Mouse (Mus musculus) lung, postnatal 0 days (tissue): ENCODE measurements at regions not wholly inside any gene's neighbourhood (a gene's known extent, or its start where the extent isn't known, plus 50 kb on each side); places are given as distances from the start of the nearest gene placed in this dataset.

Experiments used
- ATAC-seq: fragments of 200-750 bp; cut with Nextera tagmentation; 2 replicates; pipeline ENCODE4 v1.8.0; 2017; ENCODE audit warnings: moderate library complexity
- DNase-seq: peaks from one replicate; pipeline ENCODE4 v3.0.0-alpha.2; 2016; ENCODE audit warnings: low spot score
- H3K27ac ChIP-seq: fragments of 300-500 bp; sonication (generic); 2 replicates; pipeline ENCODE4 v1.5.1; 2014; ENCODE audit warnings: antibody characterized with exemption, mild to moderate bottlenecking, low read length, mixed read lengths
- H3K27me3 ChIP-seq: fragments of 300-500 bp; sonication (generic); replicated peaks from 2 replicates; pipeline ENCODE4 v1.6.1; 2014; ENCODE audit warnings: low read length, mixed read lengths; ENCODE audit not compliant: insufficient read depth
- H3K36me3 ChIP-seq: fragments of 300-500 bp; sonication (generic); 2 replicates; pipeline ENCODE4 v1.6.1; 2014; ENCODE audit warnings: low read length, mixed read lengths; ENCODE audit not compliant: insufficient read depth
- H3K4me1 ChIP-seq: fragments of 300-500 bp; sonication (generic); 2 replicates; pipeline ENCODE4 v1.6.1; 2014; ENCODE audit warnings: antibody characterized with exemption, low read depth, low read length, mixed read lengths; ENCODE audit not compliant: insufficient read depth
- H3K4me2 ChIP-seq: fragments of 300-500 bp; sonication (generic); replicated peaks from 2 replicates; pipeline ENCODE4 v1.6.1; 2014; ENCODE audit warnings: low read depth, mild to moderate bottlenecking, low read length, moderate library complexity, mixed read lengths
- H3K4me3 ChIP-seq: fragments of 300-500 bp; sonication (generic); 2 replicates; pipeline ENCODE4 v1.5.1; 2014; ENCODE audit warnings: low read depth, low read length
- H3K9ac ChIP-seq: fragments of 300-500 bp; sonication (generic); replicated peaks from 2 replicates; pipeline ENCODE4 v1.6.1; 2014; ENCODE audit warnings: low read depth, mild to moderate bottlenecking
- H3K9me3 ChIP-seq: fragments of 300-500 bp; sonication (generic); 2 replicates; pipeline ENCODE4 v1.6.1; 2016; ENCODE audit warnings: low read length, mixed read lengths
- CTCF ChIP-seq: IDR thresholded peaks from 2 replicates; pipeline ENCODE4 v1.5.1; 2016; ENCODE audit warnings: antibody characterized with exemption, mild to moderate bottlenecking
- EP300 ChIP-seq: IDR thresholded peaks from 2 replicates; pipeline ENCODE4 v1.6.1; 2016; ENCODE audit warnings: antibody characterized with exemption, mild to moderate bottlenecking, control low read depth
- WGBS: fragments of 180-500 bp; shearing (Covaris S2); extraction: QIAGEN DNeasy Blood & Tissue Kit; methylation state at CpG from one replicate; pipeline ENCODE4 v1.1.7; 2014; 5-methylcytosine and 5-hydroxymethylcytosine counted together

DNA sequence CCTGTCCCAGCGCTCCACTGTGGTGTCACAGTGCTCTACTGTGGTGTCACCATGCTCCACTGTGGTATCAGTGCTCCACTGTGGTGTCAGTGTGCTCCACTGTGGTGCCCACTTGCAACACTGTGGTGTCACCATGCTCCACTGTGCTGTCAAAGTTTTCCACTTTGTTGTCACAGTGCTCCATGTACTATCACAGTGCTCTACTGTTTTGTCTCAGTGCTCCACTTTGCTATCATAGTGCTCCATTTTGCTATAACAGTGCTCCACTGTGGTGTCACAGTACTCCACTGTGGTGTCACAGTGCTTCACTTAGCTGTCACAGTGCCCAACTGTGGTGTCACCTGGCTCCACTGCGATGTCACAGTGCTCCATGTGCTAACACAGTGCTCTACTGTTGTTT, 72.0 kb upstream of the Trpm1 start:
- Histone ChIP-seq H3K4me1 (no peaks in the 10 kb centered on the region), H3K4me2 (no peak overlapping the region), H3K9me3 (no peaks in the 10 kb centered on the region), H3K9ac (no peak overlapping the region), H3K27ac (no peak overlapping the region), H3K4me3 (no peak overlapping the region), H3K36me3 (no peaks in the 10 kb centered on the region), H3K27me3 (no peaks in the 10 kb centered on the region)
- TF ChIP-seq CTCF (no peak), EP300 (no peak)
- ATAC-seq (no peak), DNase-seq (no peak)
- 64% methylated on average over 2 of the region's 2 CpGs for WGBS

- Histone ChIP-seq H3K9ac (no peak overlapping the region), H3K4me1 (no peaks in the 10 kb centered on the region), H3K27ac (no peak overlapping the region), H3K4me2 (no peak overlapping the region), H3K27me3 (no peaks in the 10 kb centered on the region), H3K36me3 (no peaks in the 10 kb centered on the region), H3K9me3 (no peaks in the 10 kb centered on the region), H3K4me3 (no peak overlapping the region)
- WGBS = 80% methylated on average over 2 of the region's 2 CpGs
- DNase-seq (no peak), ATAC-seq (no peak)
- TF ChIP-seq CTCF = no peak
- no peak for TF ChIP-seq EP300
These were observed 72.6 kb upstream of the Trpm1 start for GRCm38 (mm10) chr7:64081019-64081418.

GRCm38 (mm10) chr7:64079301-64079700, 74.3 kb upstream of the Trpm1 start:
- no peak overlapping the region for H3K4me3 ChIP-seq
- ATAC-seq (no peak), DNase-seq (no peak)
- no peak overlapping the region for H3K9ac ChIP-seq
- 76% methylated on average over 3 of the region's 3 CpGs for WGBS
- H3K27me3 ChIP-seq = no peaks in the 10 kb centered on the region
- TF ChIP-seq EP300 = no peak
- no peak for TF ChIP-seq CTCF
- no peaks in the 10 kb centered on the region for H3K4me1 ChIP-seq
- no peak overlapping the region for H3K27ac ChIP-seq
- no peak overlapping the region for H3K4me2 ChIP-seq
- H3K36me3 ChIP-seq = no peaks in the 10 kb centered on the region
- no peaks in the 10 kb centered on the region for H3K9me3 ChIP-seq

DNA sequence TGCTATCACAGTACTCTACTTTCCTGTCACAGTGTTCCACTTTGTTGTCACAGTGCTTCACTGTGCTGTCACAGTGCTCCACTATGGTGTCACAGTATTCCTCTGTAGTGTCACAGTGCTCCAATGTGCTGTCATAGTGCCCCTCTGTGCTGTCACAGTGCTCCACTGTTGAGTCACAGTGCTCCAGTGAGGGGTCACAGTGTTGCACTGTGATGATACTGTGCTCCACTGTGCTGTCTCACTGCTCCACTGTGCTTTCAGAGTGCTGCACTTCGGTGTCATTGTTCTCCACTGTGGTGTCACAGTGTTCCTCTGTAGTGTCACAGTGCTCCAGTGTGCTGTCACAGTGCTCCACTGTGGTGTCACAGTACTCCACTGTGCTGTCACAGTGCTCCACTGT, 75.0 kb upstream of the Trpm1 start:
- Histone ChIP-seq H3K4me2 (no peak overlapping the region), H3K36me3 (no peaks in the 10 kb centered on the region), H3K4me1 (no peaks in the 10 kb centered on the region), H3K9ac (no peak overlapping the region), H3K27ac (no peak overlapping the region), H3K27me3 (no peaks in the 10 kb centered on the region), H3K4me3 (no peak overlapping the region), H3K9me3 (no peaks in the 10 kb centered on the region)
- DNase-seq (no peak), ATAC-seq (no peak)
- no peak for TF ChIP-seq CTCF
- no peak for TF ChIP-seq EP300
- WGBS = 77% methylated on average over 1 of the region's 1 CpGs

DNA sequence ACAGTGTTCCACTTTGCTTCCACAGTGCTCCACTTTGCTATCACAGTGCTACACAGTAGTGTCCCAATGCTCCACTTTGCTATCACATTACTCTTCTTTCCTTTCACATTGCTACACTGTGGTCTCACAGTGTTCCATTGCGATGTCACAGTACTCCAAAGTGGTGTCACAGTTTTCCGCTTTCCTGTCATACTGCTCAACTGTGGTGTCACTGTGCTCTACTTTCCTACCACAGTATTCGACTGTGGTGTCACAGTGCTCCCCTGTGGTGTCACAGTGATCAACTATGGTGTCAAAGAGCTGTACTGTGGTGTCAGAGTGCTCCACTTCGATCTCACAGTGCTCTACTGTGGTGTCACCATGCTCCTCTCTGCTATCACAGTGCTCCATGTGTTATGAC, 76.1 kb upstream of the Trpm1 start:
- 73% methylated on average over 4 of the region's 4 CpGs for WGBS
- Histone ChIP-seq H3K4me1 (no peaks in the 10 kb centered on the region), H3K4me3 (no peak overlapping the region), H3K27me3 (no peaks in the 10 kb centered on the region), H3K4me2 (no peak overlapping the region), H3K9ac (no peak overlapping the region), H3K36me3 (no peaks in the 10 kb centered on the region), H3K27ac (no peak overlapping the region), H3K9me3 (no peaks in the 10 kb centered on the region)
- no peak for DNase-seq
- TF ChIP-seq CTCF = peak; percentile 56
- TF ChIP-seq EP300 = no peak
- ATAC-seq = peak; percentile 23; the same call in 1 of the 2 replicates

- ATAC-seq (no peak), DNase-seq (no peak)
- 75% methylated on average over 4 of the region's 4 CpGs for WGBS
- no peak overlapping the region for H3K4me3 ChIP-seq
- no peak overlapping the region for H3K27ac ChIP-seq
- H3K27me3 ChIP-seq = no peaks in the 10 kb centered on the region
- no peak overlapping the region for H3K4me2 ChIP-seq
- H3K4me1 ChIP-seq = no peaks in the 10 kb centered on the region
- TF ChIP-seq CTCF (no peak), EP300 (no peak)
- no peak overlapping the region for H3K9ac ChIP-seq
- H3K36me3 ChIP-seq = no peaks in the 10 kb centered on the region
- H3K9me3 ChIP-seq = no peaks in the 10 kb centered on the region
These were observed 76.8 kb upstream of the Trpm1 start for GRCm38 (mm10) chr7:64076764-64077360.
